Mouse (Mus musculus) CD4-positive, CD25-positive, alpha-beta regulatory T cell, adult 4 months (primary cell): ENCODE results near the gene Mms22l. TPM values are rescaled to one million over a fixed set of nuclear protein-coding genes. Genes with fewer than 3 reads are reported as not detected.
"Not testable (repeated sequence)": the region's sequence is repeated elsewhere in the genome, so short reads cannot be mapped to it uniquely, and the experiment has no call there.

Experiments
- ATAC-seq: one replicate; pipeline ENCODE4 v1.8.0; 2017
- polyA plus RNA-seq, 2 experiments: library from polyadenylated mRNA; unstranded; fragments of 100-300 nt; shearing (Covaris generic); gene quantifications; one replicate each; pipeline ENCODE4 v1.2.1; 2017

Gene Mms22l
- polyA plus RNA-seq, 2 experiments from 2014 or later, result 2.6 to 4.7 TPM

- ATAC-seq, result no peak
Observed at GRCm38 (mm10) chr4:24621422-24622187, 125.4 kb downstream of the Mms22l start.

- no peak for ATAC-seq
Observed at GRCm38 (mm10) chr4:24625951-24626584, 129.8 kb downstream of the Mms22l start.

GRCm38 (mm10) chr4:24626686-24627085 lies 130.4 kb downstream of the Mms22l start:
- no peak for ATAC-seq

- ATAC-seq, result no peak
Observed at GRCm38 (mm10) chr4:24627871-24628270, 131.6 kb downstream of the Mms22l start.

- no peak for ATAC-seq
Observed at GRCm38 (mm10) chr4:24630430-24630829, 134.2 kb downstream of the Mms22l start.

- ATAC-seq, result no peak
Observed at GRCm38 (mm10) chr4:24631177-24631911, 135.1 kb downstream of the Mms22l start.

- no peak for ATAC-seq
Observed at GRCm38 (mm10) chr4:24642306-24642705, 146.1 kb downstream of the Mms22l start.

GRCm38 (mm10) chr4:24644735-24645134 lies 148.5 kb downstream of the Mms22l start:
- not testable (repeated sequence) for ATAC-seq
